Mouse (Mus musculus) cerebellum, adult 2 months (tissue): Measurements from ENCODE around the gene Ccdc141.

Experiments
- CTCF ChIP-seq: fragments of 200-500 bp; IDR thresholded peaks from 2 replicates; pipeline ENCODE4 v1.5.1; 2011; ENCODE audit warnings: low read depth, mild to moderate bottlenecking, control low read depth, low read length, moderate library complexity, borderline replicate concordance; ENCODE audit not compliant: insufficient read depth
- POLR2A ChIP-seq: fragments of 200-500 bp; IDR thresholded peaks from 2 replicates; pipeline ENCODE4 v1.6.1; 2011; ENCODE audit warnings: low read length, control low read depth, borderline replicate concordance; ENCODE audit not compliant: insufficient read depth

- TF ChIP-seq CTCF (no peak), POLR2A (no peak)
Observed at GRCm38 (mm10) chr2:77186912-77187311, 16.5 kb upstream of the Ccdc141 start.
